Mouse (Mus musculus): ENCODE data around the gene Ugt1a8.

Gene Ugt1a8

GRCm38 (mm10) chr1:88262255-88262654, 174.6 kb downstream of the Ugt1a8 start:
- WGBS = 79% methylated on average over 4 of the region's 4 CpGs

GRCm38 (mm10) chr1:88262961-88263360, 175.3 kb downstream of the Ugt1a8 start:
- WGBS = 76% methylated on average over 6 of the region's 6 CpGs

- 92% methylated on average over 5 of the region's 5 CpGs for whole genome bisulfite sequencing
Measured at GRCm38 (mm10) chr1:88263778-88264177, 176.2 kb downstream of the Ugt1a8 start.

GRCm38 (mm10) chr1:88264237-88264868, 176.7 kb downstream of the Ugt1a8 start:
- WGBS = 85% methylated on average over 7 of the region's 7 CpGs

- 71% methylated on average over 4 of the region's 4 CpGs for WGBS
Measured at GRCm38 (mm10) chr1:88264869-88265240, 177.2 kb downstream of the Ugt1a8 start.

- 90% methylated on average over 13 of the region's 13 CpGs for WGBS
Measured at GRCm38 (mm10) chr1:88266123-88266522, 178.5 kb downstream of the Ugt1a8 start.

- WGBS = 93% methylated on average over 6 of the region's 6 CpGs
Measured at GRCm38 (mm10) chr1:88267489-88267888, 179.9 kb downstream of the Ugt1a8 start.

- 79% methylated on average over 6 of the region's 6 CpGs for WGBS
Measured at GRCm38 (mm10) chr1:88268070-88268469, 180.5 kb downstream of the Ugt1a8 start.

Data from cerebral cortex, adult 2 months (tissue).